Mouse (Mus musculus) CH12.LX (cell line): Measurements from ENCODE around the gene Arhgap6.

Experiments used
- CTCF ChIP-seq, 2 experiments: IDR thresholded peaks in 1 of 2; conservative IDR thresholded peaks in 1 of 2; 2 replicates each; pipeline ENCODE4 v1.5.1; 2011 to 2012; ENCODE audit warnings: low read depth in 2 of 2, low read length in 2 of 2, improper control_type of control experiment in 1 of 2, inconsistent platforms in 1 of 2, mild to moderate bottlenecking in 1 of 2, moderate library complexity in 1 of 2
- ETS1 ChIP-seq: conservative IDR thresholded peaks from 2 replicates; pipeline ENCODE4 v1.6.1; 2012; ENCODE audit warnings: low read depth, mild to moderate bottlenecking, inconsistent platforms, low read length, improper control_type of control experiment, moderate library complexity
- JUND ChIP-seq: conservative IDR thresholded peaks from 2 replicates; pipeline ENCODE4 v1.6.1; 2011; ENCODE audit warnings: low read depth, low read length, improper control_type of control experiment
- MAFK ChIP-seq: IDR thresholded peaks from 2 replicates; pipeline ENCODE4 v1.6.1; 2011; ENCODE audit warnings: low read length, improper control_type of control experiment; ENCODE audit not compliant: insufficient replicate concordance
- SIN3A ChIP-seq: IDR thresholded peaks from 2 replicates; pipeline ENCODE4 v1.6.1; 2012; ENCODE audit warnings: low read length, improper control_type of control experiment, inconsistent platforms
- UBTF ChIP-seq: IDR thresholded peaks from 2 replicates; pipeline ENCODE4 v1.6.1; 2012; ENCODE audit warnings: low read depth, mild to moderate bottlenecking, inconsistent platforms, low read length, improper control_type of control experiment, moderate library complexity

GRCm38 (mm10) chrX:169308559-169308958 is 513.7 kb downstream of the Arhgap6 start:
- TF ChIP-seq SIN3A = no peak
- TF ChIP-seq UBTF = no peak
- no peak for TF ChIP-seq MAFK
- TF ChIP-seq CTCF (conservative IDR thresholded peaks at IDR 0.05 in 1 of 2, IDR thresholded peaks at IDR 0.05 in 1 of 2; ENCODE audit: low read depth in 2 of 2, low read length in 2 of 2) = no peak
- TF ChIP-seq JUND = no peak
- no peak for TF ChIP-seq ETS1
